Mouse (Mus musculus) limb, embryonic 14.5 days (tissue): ENCODE measurements at regions not wholly inside any gene's neighbourhood (a gene's known extent, or its start where the extent isn't known, plus 50 kb on each side); places are given as distances from the start of the nearest gene placed in this dataset.

Experiments used
- ATAC-seq: fragments of 200-750 bp; cut with Nextera tagmentation; 2 replicates; pipeline ENCODE4 v1.8.0; 2017; ENCODE audit warnings: low read depth, moderate number of reproducible peaks, moderate TSS enrichment; ENCODE audit not compliant: low FRiP score
- DNase-seq: peaks from one replicate; pipeline ENCODE4 v3.0.0-alpha.2; 2015; ENCODE audit warnings: low spot score
- H3K27ac ChIP-seq: fragments of 300-500 bp; sonication (generic); replicated peaks from 2 replicates; pipeline ENCODE4 v1.5.1; 2014; ENCODE audit warnings: low read depth, mild to moderate bottlenecking, low read length, moderate library complexity, mixed read lengths
- H3K27me3 ChIP-seq: fragments of 300-500 bp; sonication (generic); 2 replicates; pipeline ENCODE4 v1.6.1; 2014; ENCODE audit warnings: low read length, mixed read lengths; ENCODE audit not compliant: control insufficient read depth, insufficient read depth
- H3K36me3 ChIP-seq: fragments of 300-500 bp; sonication (generic); 2 replicates; pipeline ENCODE4 v1.6.1; 2014; ENCODE audit warnings: mild to moderate bottlenecking, low read length, moderate library complexity, mixed read lengths; ENCODE audit not compliant: control insufficient read depth, insufficient read depth
- H3K4me1 ChIP-seq: fragments of 300-500 bp; sonication (generic); 2 replicates; pipeline ENCODE4 v1.6.1; 2014; ENCODE audit warnings: antibody characterized with exemption, low read length, mixed read lengths; ENCODE audit not compliant: control insufficient read depth, insufficient read depth
- H3K4me2 ChIP-seq: fragments of 300-500 bp; sonication (generic); replicated peaks from 2 replicates; pipeline ENCODE4 v1.6.1; 2014; ENCODE audit warnings: low read depth, mild to moderate bottlenecking, low read length, moderate library complexity; ENCODE audit not compliant: severe bottlenecking
- H3K4me3 ChIP-seq: fragments of 300-500 bp; sonication (generic); replicated peaks from 2 replicates; pipeline ENCODE4 v1.5.1; 2014; ENCODE audit warnings: low read length
- H3K9ac ChIP-seq: fragments of 300-500 bp; sonication (generic); 2 replicates; pipeline ENCODE4 v1.6.1; 2014; ENCODE audit warnings: mild to moderate bottlenecking, low read depth, low read length, moderate library complexity; ENCODE audit not compliant: severe bottlenecking
- H3K9me3 ChIP-seq: fragments of 300-500 bp; sonication (generic); 2 replicates; pipeline ENCODE4 v1.6.1; 2016; ENCODE audit warnings: low read length; ENCODE audit not compliant: control insufficient read depth
- POLR2A ChIP-seq: fragments of 200-500 bp; IDR thresholded peaks from 2 replicates; pipeline ENCODE4 v1.8.0; 2012; ENCODE audit warnings: inconsistent platforms, mild to moderate bottlenecking, moderate library complexity, borderline replicate concordance; ENCODE audit not compliant: insufficient read depth, insufficient read length; ENCODE audit errors: extremely low read depth
- WGBS: fragments of 180-500 bp; shearing (Covaris S2); extraction: QIAGEN DNeasy Blood & Tissue Kit; methylation state at CpG from one replicate; pipeline ENCODE4 v1.1.7; 2014; 5-methylcytosine and 5-hydroxymethylcytosine counted together

- no peaks in the 10 kb centered on the region for H3K36me3 ChIP-seq
- no peaks in the 10 kb centered on the region for H3K4me1 ChIP-seq
- DNase-seq (no peak), ATAC-seq (no peak)
- no peak overlapping the region for H3K4me2 ChIP-seq
- H3K4me3 ChIP-seq = no peak overlapping the region
- no peak overlapping the region for H3K27ac ChIP-seq
- H3K9ac ChIP-seq = no peak overlapping the region
- TF ChIP-seq POLR2A = no peak
- H3K27me3 ChIP-seq = no peaks in the 10 kb centered on the region
- WGBS = 53% methylated on average over 6 of the region's 6 CpGs
- no peaks in the 10 kb centered on the region for H3K9me3 ChIP-seq
Observed at GRCm38 (mm10) chr3:66490696-66491357, 194.2 kb upstream of the Veph1 start.

- Histone ChIP-seq H3K9me3 (no peaks in the 10 kb centered on the region), H3K27ac (no peak overlapping the region), H3K4me1 (no peaks in the 10 kb centered on the region), H3K4me3 (no peak overlapping the region), H3K9ac (no peak overlapping the region), H3K4me2 (no peak overlapping the region), H3K36me3 (no peaks in the 10 kb centered on the region), H3K27me3 (no peaks in the 10 kb centered on the region)
- TF ChIP-seq POLR2A = no peak
- no peak for ATAC-seq
- no peak for DNase-seq
- WGBS = 74% methylated on average over 7 of the region's 7 CpGs
Observed at GRCm38 (mm10) chr3:66488724-66489123, 192.1 kb upstream of the Veph1 start.

GRCm38 (mm10) chr3:66486658-66487057 is 190.0 kb upstream of the Veph1 start:
- TF ChIP-seq POLR2A = no peak
- Histone ChIP-seq H3K4me1 (no peaks in the 10 kb centered on the region), H3K27ac (no peak overlapping the region), H3K4me2 (no peak overlapping the region), H3K36me3 (no peaks in the 10 kb centered on the region), H3K27me3 (no peaks in the 10 kb centered on the region), H3K9ac (no peak overlapping the region), H3K9me3 (no peaks in the 10 kb centered on the region), H3K4me3 (no peak overlapping the region)
- ATAC-seq = no peak
- no peak for DNase-seq

- 79% methylated on average over 1 of the region's 1 CpGs for WGBS
- no peak for TF ChIP-seq POLR2A
- Histone ChIP-seq H3K36me3 (no peaks in the 10 kb centered on the region), H3K4me3 (no peak overlapping the region), H3K27me3 (no peaks in the 10 kb centered on the region), H3K9ac (no peak overlapping the region), H3K27ac (no peak overlapping the region), H3K9me3 (no peaks in the 10 kb centered on the region), H3K4me2 (no peak overlapping the region), H3K4me1 (no peaks in the 10 kb centered on the region)
- ATAC-seq (no peak), DNase-seq (no peak)
Observed at GRCm38 (mm10) chr3:66486184-66486583, 189.5 kb upstream of the Veph1 start.

- WGBS = 63% methylated on average over 6 of the region's 6 CpGs
- no peak overlapping the region for H3K9ac ChIP-seq
- peak; percentile 60 for DNase-seq
- H3K4me1 ChIP-seq = 0 out of 2 replicates have a peak, but pooled peaks cover 2% of the 10 kb centered on the region
- no peak overlapping the region for H3K4me3 ChIP-seq
- H3K27me3 ChIP-seq = no peaks in the 10 kb centered on the region
- no peaks in the 10 kb centered on the region for H3K9me3 ChIP-seq
- H3K36me3 ChIP-seq = no peaks in the 10 kb centered on the region
- ATAC-seq = peak; percentile 60
- H3K27ac ChIP-seq = no peak overlapping the region
- H3K4me2 ChIP-seq = no peak overlapping the region
- TF ChIP-seq POLR2A = no peak
Observed at GRCm38 (mm10) chr3:66480718-66481117, 184.1 kb upstream of the Veph1 start.
